Mouse (Mus musculus) urinary bladder, adult 2 months (tissue): ENCODE results near the gene Rusc2. TPM values are rescaled to one million over a fixed set of nuclear protein-coding genes. Genes with fewer than 3 reads are reported as not detected.
A peak's percentile ranks its signal among the peaks of the same experiment; 100 is the strongest.

Experiments used
- DNase-seq: peaks from one replicate; pipeline ENCODE4 v3.0.0; 2022; ENCODE audit warnings: low spot score
- polyA plus RNA-seq: library from polyadenylated mRNA; depleted of rRNA; stranded (reverse); fragments of >200 nt; gene quantifications from 2 replicates; pipeline ENCODE4 v1.2.3, GENCODE M21; 2012

Gene Rusc2
- polyA plus RNA-seq, 1 experiment = 22.3 TPM

DNA sequence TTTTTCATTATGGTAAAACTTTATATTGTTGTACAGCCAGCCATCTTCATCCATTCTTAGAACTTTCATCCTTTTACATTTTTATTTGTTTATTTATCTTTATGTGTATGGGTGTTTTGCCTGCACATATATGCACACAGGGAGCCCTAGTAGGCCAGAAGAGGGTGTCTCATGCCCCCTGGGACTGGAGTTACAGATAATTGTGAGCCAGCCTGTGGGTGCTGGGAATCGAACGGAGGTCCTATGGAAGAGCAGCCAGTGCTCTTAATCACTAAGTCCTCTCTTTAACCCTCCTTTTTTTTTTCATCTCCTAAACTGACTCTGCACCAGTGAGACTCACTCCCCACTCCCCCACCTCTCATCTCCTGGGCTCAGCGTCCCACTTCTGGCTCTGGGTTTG lies 2.8 kb downstream of the Rusc2 start:
- DNase-seq = no peak

DNA sequence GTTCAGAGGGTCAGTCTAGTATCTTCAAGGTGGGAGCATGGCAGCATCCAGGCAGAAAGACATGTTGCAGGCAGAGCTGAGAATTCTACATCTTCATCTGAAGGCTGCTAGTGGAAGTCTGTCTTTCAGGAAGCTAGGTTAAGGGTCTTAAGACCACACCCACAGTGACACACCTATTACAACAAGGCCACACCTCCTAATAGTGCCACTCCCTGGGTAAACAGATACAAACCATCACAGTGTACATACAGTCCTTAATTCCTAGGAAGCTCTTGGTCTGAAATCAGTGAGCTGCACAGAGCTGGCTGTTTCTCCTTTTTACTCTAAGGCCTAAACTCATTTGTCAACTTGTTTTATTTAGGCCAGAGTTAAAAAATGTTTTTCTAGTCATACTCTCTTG lies 5.2 kb downstream of the Rusc2 start:
- DNase-seq = no peak

DNA sequence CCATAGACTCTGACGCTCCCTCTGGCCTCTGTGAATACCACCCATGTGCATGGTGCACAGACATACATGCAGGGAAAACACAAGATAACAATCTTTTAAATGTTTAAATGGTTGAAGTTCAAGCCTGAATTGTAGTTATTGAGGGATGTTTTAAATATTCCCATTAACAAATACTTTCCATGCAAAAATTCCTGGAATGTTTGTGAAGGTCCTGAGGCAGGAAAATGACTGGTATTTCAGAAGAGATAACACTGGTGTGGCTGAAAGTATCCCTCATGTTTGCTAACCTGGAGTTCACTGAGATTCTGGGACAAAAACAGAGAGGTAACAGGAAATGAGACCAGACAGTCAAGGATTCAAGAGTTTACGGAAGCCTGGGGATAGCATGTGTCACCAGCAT lies 7.6 kb downstream of the Rusc2 start:
- DNase-seq = no peak

DNA sequence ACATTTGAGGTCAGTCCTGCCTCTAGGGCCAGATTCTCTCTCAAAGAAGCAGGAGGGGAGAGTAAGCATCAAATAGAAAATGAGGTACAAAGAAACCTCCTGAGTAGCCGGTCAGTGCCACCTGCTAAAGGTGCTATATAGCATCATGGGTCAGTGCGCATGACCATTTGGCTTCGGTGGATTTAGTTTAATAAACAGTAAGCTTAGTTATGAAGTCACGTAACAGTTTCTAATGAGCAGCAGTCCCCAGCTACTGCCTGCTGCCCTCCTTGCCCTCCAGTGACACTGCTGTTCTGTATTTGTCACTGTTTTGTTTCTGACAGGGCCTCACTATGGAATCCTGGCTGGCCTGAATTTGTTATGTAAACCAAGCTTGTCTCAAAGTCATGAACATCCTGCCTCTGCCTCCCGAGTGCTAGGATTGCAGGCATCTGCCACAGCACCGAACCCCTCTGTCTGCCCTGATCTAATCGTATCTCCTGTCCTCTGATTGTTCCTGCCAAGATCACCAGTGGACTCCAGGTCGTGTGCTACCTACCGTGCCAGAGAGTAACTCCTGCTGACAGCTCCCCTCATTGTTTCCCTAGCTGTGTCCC lies 8.2 kb downstream of the Rusc2 start:
- DNase-seq = no peak

DNA sequence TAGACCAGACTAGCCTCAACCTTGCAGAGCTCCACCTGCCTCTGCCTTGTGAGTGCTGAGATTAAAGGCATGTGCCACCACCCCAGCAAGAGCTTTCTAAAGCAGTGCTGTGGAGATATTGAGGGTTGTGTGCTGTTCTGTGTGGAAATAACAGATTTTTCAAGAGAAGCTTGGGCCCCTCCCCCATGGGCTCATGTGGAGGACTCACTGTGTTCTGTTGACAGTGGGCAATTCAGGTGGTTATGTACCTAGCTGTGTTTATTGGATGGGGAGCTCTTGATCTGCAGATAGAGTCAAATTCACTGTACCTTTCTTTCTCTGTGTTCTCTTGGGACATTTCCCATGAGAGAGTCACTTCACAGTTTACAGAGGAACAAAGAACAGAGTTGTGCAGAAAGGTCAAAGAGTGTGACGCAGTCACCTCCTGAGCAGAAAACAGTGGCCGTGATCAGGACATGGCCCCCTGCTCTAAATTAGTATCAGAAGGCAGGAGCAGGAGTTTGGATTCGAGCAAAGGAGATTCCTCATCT lies 9.8 kb downstream of the Rusc2 start:
- DNase-seq = no peak

DNA sequence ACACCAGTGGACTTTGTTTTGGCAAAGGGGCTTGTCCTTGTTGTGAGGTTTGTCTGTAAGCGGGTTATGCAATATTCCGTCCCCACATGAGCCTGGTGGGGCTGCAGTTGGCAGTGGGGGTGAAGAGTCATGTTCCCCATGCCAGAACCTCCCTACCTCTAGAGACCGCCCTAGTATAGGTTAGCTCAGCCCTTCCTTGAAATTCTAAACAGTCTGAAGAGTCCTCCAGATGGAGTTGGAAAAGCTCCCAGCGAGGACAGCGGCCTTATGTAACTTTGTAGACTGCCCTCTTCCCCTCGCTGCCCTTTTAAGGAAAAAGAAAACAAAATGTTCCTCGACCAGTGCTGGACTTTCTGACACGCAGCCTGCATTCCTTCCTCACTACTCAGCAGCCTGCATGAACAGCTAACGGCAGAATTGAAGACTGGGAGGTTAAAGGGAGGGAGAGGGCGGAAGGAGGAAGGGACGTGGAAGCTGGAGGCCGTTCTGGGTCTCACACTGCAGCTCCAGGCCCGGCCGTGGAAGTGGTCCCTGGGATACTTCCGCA lies 12.6 kb downstream of the Rusc2 start:
- DNase-seq = peak; percentile 54

DNA sequence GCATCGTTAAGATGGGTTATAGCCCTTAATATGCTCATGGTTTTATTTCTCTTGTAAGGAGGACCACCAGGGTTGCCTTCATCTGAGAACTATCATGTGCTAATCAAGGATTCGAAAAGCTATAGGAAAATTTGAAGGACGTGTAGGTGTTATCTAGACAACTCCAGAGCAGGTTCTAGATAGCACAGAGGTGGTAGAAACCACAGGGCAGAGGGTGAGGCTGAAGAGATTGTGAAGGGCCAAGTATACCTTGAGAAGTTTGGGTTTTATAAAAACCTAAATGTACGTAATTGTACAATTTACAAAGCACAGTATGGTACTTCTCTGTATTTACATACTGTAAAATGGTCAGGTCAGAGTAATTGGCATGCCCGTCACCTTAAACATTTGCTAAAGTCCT lies 13.4 kb downstream of the Rusc2 start:
- no peak for DNase-seq

DNA sequence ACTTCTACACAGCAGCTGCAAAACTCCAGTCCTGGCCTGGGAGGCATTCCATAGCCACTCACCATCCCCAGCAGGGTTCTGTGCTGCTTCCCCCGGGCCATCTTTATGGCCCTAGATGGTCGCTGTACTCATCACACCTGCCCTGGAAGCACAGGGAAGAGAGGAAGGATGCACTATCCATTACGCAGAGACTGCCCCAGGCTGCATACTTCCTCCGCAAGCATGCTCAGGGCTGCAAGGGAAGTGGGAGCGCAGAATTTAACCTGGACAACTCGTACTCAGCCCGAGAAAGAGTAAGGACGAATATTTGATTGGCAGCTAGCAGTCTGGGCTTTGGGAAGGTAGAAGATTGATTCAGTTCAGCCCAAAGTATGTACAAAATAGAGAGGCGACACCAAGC lies 14.1 kb downstream of the Rusc2 start:
- no peak for DNase-seq

DNA sequence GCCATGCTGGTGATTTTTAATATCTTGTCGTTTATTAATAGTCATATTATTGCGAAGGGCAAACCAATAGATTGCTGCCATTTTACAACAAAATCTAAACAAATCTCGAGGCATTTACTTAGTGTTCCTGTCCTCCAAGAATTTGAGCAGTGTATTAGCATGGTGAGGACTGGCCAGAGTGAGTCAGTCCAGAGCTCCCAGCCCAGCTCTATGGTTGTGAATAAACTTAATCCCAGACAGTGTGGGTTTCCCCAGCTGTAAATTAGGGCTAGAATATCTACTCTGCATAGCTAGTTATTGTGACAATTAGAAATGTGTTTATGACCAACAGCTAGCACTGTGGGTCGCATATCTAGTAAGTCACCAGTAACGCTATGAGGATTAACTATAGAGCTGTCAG lies 14.6 kb downstream of the Rusc2 start:
- no peak for DNase-seq

DNA sequence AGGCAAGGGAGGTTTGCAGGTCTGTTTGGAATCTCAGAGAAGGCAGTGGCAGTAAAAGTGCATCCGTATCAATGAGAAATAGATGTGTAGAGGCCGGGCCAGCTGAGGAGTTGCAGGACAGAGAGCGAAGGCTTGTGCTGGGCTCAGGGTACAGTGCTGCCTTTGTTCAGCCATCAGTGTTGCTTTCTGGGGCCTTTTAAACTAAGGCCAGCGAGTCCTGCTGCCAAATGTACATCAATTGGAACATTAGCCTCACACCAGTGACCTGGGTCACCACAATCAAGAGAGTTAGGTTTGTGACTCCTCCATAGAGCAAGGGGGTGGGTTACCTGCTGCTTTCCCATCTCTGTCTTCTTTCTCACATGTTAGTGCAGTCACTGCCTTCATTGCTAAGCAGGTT lies 16.2 kb downstream of the Rusc2 start:
- DNase-seq = no peak

DNA sequence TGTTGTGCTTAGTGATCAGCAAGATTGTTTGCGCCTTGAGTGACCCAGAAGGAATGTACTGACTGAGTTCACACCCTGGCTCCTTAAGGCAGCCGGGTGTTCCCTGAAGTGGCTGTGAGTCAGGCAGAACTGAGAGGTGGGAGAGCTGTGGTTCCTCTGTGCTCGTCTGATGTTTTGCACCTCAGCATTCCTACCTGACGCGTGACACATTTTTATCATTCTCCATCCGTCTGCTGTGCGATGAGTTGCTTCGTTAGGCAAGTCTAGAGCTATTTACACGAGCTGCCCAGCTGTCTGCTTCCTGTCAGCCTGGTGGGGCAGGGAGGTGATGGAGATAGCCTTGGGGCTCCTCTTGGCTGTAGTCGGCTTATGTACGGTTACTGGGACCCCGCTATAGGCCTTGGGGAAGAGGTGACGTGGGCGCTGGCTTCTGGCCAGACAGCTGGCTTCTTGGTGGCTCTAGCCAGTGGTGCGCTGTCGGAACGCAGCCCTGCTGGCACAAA lies 17.1 kb downstream of the Rusc2 start:
- no peak for DNase-seq

DNA sequence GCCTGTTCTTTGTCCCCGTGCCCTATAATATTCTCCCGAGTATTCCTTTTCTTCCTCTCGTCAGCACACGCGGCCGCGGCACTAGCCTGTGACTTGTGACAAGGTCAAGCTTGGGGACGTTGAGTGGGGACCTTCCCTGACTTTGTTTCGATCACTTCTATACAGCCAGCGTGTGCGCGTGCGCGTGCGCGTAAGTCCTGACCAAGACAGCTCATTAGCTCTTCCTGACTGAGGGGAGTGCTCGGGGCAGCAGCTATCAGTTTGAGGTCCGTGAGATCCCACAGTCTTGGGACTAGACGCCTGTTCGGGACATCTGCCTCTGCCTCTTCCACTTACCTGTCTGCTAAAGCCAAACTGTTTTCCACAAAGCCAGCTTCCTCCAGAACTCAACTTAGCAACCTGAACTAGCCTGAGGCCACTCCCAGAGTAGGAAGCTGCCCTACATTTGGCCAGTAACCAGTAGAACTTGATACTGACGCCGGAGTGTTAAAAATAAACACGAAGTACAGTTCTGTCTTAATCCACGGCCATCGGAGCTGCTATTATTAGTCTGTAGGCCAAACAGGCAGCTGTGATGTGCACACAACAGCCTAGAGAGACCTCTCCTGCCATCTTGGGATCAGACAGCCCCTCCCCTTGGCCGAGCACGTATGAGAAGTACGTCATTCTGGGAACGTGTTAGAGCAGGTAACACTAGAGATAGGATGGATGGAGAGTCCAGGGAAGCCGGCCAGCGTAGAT lies 17.8 kb downstream of the Rusc2 start:
- no peak for DNase-seq

DNA sequence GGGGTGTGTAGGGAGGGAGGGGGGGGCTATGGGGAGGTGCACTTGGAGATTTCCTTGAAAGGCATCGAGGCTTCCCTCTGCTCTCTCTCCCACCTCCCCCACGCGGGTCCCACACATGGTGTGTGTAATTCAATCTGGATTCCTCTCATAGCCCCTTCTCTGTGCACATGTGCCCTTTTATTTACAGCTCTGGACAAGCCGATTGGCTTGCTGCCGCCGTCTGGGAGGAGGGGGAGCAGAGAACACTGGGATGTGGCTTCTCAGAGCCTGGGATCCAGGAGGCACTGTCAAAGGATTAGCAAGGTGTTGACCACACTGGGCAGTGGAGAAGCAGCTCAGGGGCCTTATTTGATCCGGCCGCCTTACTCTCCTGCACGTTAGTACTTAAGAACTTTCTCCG lies 19.2 kb downstream of the Rusc2 start:
- no peak for DNase-seq

DNA sequence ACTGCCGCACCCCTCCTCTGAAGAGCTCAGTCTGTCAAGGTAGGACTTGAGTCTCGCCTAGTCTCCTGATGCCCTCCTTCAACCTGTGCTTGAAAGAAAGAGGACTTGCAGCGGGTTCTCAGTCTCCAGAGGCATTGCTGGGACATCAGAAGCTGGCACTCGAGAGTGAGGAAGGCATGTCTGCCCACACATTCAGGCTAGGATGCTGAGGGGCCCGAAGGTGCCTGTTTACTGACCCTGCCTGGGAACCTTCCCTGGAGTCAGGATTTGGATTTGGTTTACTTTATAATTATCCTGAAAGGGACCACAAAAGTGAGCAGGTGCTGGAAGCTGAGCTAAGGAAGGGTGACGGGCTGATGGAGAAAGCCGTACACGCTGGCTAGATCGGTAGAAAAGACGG lies 19.7 kb downstream of the Rusc2 start:
- DNase-seq = no peak

DNA sequence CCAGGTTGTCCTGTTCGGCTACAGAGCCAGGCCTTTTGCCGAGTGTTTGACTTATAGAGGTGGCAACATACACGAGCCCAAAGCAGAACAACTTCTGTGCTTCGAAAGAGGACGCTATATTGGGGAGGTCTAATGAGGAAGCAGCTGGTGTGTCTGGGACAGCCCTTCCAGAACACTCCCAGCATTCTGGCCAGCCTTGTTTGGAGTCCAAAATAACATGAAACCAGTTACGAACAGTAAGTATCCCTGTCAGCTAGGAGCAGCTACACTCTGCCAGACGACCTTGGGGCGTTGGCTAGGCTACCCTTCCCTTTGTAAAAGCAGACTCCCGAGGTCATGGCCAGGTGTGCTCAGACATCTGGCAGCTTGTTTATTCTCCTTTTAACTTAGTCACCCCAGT lies 20.4 kb downstream of the Rusc2 start:
- no peak for DNase-seq

DNA sequence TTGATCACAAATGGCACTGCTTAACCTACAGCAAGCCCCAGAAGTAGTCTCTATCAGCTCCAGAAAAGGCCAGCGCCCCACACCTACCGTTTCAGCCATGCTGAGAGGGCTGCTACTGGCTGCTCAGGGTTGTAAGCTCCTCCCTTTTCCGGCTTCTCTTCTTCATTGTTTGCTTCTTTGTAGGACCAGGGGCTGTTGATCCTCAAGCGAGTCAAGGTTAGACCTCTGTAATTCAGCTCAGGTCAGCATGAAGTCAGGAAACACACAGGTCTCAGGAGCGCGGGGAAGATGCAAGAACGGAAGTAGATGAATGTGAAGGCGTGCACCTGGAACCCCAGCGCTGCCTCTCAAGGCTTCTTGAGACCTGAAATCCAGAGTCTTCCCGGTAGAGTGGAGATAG lies 22.9 kb downstream of the Rusc2 start:
- no peak for DNase-seq

DNA sequence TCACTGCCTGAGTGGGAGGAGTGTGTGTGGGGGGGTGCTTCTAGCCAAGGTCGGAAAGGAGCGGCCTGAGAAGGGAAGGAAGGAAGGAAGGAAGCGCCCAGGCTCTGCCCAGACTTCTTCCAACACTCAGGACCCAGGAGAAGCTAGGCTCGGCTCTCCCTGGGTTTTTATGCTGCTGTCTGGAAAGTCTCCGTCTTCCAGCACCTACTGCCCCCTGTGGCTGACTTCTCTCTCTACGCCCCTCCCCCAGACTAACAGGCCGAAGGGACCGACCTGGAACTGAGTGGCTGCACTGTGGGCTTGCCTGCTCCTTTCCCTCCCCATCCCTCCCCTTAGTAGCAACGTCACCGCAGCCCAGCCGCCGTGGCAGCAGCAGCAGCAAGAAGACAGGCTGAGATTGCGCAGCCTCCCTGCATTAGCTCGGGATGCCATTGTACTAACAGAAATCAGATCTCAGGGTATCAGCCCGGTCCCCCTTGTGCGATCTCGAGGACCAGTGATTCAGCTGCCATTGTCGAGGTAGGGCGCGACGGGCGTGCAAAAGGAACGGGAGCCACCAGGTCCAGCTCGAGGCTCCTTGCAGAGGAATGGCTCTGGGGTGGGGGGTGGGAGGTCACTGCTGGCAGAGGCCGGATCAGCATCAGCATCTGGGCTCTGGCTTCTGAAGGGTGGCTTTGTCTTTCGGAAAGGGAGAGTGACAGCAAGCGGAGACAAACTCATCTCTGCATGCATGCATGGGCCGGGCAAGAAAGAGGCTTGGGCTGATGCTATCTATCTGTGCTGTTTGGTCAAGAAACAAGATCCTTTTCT lies 24.6 kb downstream of the Rusc2 start:
- DNase-seq = no peak

DNA sequence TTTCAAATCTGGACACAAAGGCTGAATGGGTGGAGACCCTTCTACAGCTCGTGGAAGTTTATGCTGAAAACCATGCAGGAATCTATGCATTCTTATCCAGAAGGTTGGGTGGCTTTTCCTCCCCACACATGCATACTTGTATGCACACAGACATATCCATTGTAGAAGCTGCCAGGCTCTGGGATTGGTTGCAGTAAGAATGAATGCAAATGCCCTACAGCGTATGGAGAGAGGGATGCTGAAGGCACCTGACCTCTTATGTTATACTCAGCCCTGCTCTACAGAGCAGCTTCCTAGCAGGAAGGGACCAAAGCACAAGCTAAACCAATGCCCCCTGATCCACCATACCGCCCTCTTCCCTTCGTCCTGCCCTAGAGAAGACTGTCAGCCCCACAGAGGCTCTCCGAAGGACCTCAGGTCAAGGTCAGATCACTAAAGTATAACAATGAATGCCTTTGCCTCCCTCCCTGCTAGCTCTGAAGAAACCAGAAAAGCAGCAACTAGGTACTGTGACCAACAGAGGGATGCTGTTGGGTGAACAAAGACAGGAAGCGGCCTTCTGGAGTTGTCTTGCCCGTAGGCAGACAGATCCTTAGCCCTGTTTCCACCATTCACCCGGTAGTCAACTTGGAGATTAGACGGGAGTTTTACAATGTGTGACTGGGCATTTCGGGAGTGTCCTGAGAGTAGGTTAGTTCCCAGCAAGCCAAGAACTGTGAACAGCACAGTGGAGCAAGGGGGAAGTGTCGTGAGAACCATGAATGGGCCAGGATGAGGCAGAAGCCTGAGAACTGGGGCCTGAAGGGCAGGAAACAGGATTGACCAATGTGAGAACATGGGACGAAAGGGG lies 25.5 kb downstream of the Rusc2 start:
- no peak for DNase-seq

DNA sequence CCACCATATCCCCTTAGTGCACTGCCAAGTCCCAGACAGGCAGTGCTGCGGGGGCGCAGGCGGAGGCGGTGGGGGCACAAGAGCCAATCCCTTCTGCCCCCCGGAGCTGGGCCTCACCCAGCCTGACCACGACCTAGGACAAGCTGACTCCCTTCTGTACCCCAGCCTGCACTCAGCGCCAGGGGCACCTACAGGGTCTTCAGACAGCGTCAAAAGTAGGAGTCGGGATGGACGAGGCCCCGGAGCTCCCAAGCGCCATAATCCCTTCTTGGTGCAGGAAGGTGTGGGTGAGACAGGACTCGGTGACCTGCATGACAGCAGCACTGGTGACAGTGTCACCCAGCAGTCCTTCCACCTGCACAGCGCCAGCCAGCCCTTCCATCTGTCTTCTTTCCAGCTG lies 33.0 kb downstream of the Rusc2 start:
- DNase-seq = no peak

DNA sequence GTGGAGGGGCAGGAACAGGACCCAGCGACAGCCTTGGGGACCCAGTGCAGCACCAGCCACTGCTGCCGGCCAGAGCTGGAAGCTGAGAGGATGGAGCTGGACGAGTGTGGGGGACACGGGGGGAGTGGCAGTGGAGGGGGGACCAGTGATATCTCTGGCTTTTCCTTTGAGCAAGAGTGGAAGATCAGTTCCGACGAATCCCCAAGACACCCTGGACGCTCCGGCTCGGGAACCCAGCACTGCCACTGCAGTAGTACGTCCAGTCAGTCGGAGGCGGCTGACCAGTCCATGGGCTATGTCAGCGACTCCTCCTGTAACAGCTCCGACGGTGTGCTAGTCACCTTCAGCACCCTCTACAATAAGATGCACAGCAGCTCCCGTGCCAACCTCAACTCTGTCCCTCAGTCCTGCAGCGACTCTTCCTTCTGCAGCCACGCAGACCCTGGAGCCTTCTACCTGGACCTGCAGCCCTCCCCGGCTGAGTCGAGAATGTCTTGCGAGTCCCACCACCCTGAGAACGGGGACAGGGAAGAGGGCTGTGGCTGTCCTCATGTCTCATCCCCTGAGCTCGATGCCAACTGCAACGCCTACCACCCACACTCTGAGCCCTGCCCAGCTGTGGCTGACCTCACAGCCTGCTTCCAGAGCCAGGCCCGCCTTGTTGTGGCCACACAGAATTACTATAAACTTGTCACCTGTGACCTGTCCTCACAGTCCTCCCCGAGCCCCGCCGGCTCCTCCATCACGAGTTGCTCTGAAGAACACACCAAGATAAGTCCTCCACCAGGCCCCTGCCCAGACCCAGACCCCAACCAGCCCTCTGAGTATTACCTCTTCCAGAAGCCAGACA lies 33.7 kb downstream of the Rusc2 start:
- DNase-seq = no peak
